Mouse (Mus musculus): ENCODE results near the gene Smyd1.
"Not testable (repeated sequence)": the region's sequence is repeated elsewhere in the genome, so short reads cannot be mapped to it uniquely, and the experiment has no call there.

Smyd1 gene

GRCm38 (mm10) chr6:71322491-71322921 is 473 bp upstream of the Smyd1 start, which contains the start of gene Cd8b1:
Cd8b1 (plus strand) TSS chr6:71322788.
- DNase-seq = peak; percentile 16

- no peak for DNase-seq
Measured at GRCm38 (mm10) chr6:71307486-71307885, 14.5 kb downstream of the Smyd1 start.

- no peak for DNase-seq
Measured at GRCm38 (mm10) chr6:71302097-71302731, 19.8 kb downstream of the Smyd1 start.

GRCm38 (mm10) chr6:71298751-71299150 is 23.3 kb downstream of the Smyd1 start:
- peak; percentile 26 for DNase-seq

GRCm38 (mm10) chr6:71298051-71298450 is 24.0 kb downstream of the Smyd1 start:
- DNase-seq = no peak

GRCm38 (mm10) chr6:71295303-71295702 is 26.7 kb downstream of the Smyd1 start:
- no peak for DNase-seq

- no peak for DNase-seq
Measured at GRCm38 (mm10) chr6:71293509-71293908, 28.5 kb downstream of the Smyd1 start.

- DNase-seq = no peak
Measured at GRCm38 (mm10) chr6:71279418-71279817, 42.6 kb downstream of the Smyd1 start.

GRCm38 (mm10) chr6:71274621-71275020 is 47.4 kb downstream of the Smyd1 start:
- no peak for DNase-seq

GRCm38 (mm10) chr6:71273715-71274114 is 48.3 kb downstream of the Smyd1 start:
- DNase-seq = no peak

GRCm38 (mm10) chr6:71272316-71272741 is 49.7 kb downstream of the Smyd1 start:
- DNase-seq = no peak

- DNase-seq = peak; percentile 98
Measured at GRCm38 (mm10) chr6:71271389-71272315, 50.4 kb downstream of the Smyd1 start, which contains the start of gene Krcc1. Krcc1 (plus strand) TSS chr6:71271677.

- DNase-seq = no peak
Measured at GRCm38 (mm10) chr6:71271057-71271388, 51.0 kb downstream of the Smyd1 start.

- DNase-seq = peak; percentile 54
Measured at GRCm38 (mm10) chr6:71270301-71271056, 51.6 kb downstream of the Smyd1 start.

GRCm38 (mm10) chr6:71269686-71270050 is 52.4 kb downstream of the Smyd1 start:
- DNase-seq = not testable (repeated sequence)

GRCm38 (mm10) chr6:71268929-71269685 is 52.9 kb downstream of the Smyd1 start:
- peak; percentile 10 for DNase-seq

- not testable (repeated sequence) for DNase-seq
Measured at GRCm38 (mm10) chr6:71267603-71268002, 54.4 kb downstream of the Smyd1 start.

GRCm38 (mm10) chr6:71262142-71262833 is 59.7 kb downstream of the Smyd1 start:
- no peak for DNase-seq

GRCm38 (mm10) chr6:71261060-71261459 is 61.0 kb downstream of the Smyd1 start:
- DNase-seq = no peak

- DNase-seq = no peak
Measured at GRCm38 (mm10) chr6:71260051-71260640, 61.9 kb downstream of the Smyd1 start.

- no peak for DNase-seq
Measured at GRCm38 (mm10) chr6:71259166-71259565, 62.9 kb downstream of the Smyd1 start.

Data from lung, postnatal 10 days (tissue).